Mouse (Mus musculus) hindbrain, embryonic 15.5 days (tissue): ENCODE measurements around the gene Tbc1d13. TPM values are rescaled to one million over a fixed set of nuclear protein-coding genes. Genes with fewer than 3 reads are reported as not detected.
A peak's percentile ranks its signal among the peaks of the same experiment; 100 is the strongest.
"Not testable (repeated sequence)": the region's sequence is repeated elsewhere in the genome, so short reads cannot be mapped to it uniquely, and the experiment has no call there.

Experiments used
- ATAC-seq: fragments of 200-750 bp; cut with Nextera tagmentation; 2 replicates; pipeline ENCODE4 v1.8.0; 2017; ENCODE audit warnings: low read depth, moderate number of reproducible peaks, moderate TSS enrichment; ENCODE audit not compliant: low FRiP score
- H3K27ac ChIP-seq: fragments of 300-500 bp; sonication (generic); replicated peaks from 2 replicates; pipeline ENCODE4 v1.5.1; 2015; ENCODE audit warnings: mild to moderate bottlenecking, inconsistent platforms
- H3K27me3 ChIP-seq: fragments of 300-500 bp; sonication (generic); 2 replicates; pipeline ENCODE4 v1.6.1; 2015; ENCODE audit warnings: control low read depth, inconsistent platforms
- H3K36me3 ChIP-seq: fragments of 300-500 bp; sonication (generic); 2 replicates; pipeline ENCODE4 v1.6.1; 2015; ENCODE audit warnings: control low read depth, inconsistent platforms
- H3K4me1 ChIP-seq: fragments of 300-500 bp; sonication (generic); replicated peaks from 2 replicates; pipeline ENCODE4 v1.6.1; 2015; ENCODE audit warnings: control low read depth, inconsistent platforms
- H3K4me2 ChIP-seq: fragments of 300-500 bp; sonication (generic); 2 replicates; pipeline ENCODE4 v1.6.1; 2015; ENCODE audit warnings: moderate library complexity, mild to moderate bottlenecking, inconsistent platforms
- H3K4me3 ChIP-seq: fragments of 300-500 bp; sonication (generic); 2 replicates; pipeline ENCODE4 v1.5.1; 2015; ENCODE audit warnings: mild to moderate bottlenecking, inconsistent platforms
- H3K9ac ChIP-seq: fragments of 300-500 bp; sonication (generic); 2 replicates; pipeline ENCODE4 v1.6.1; 2015; ENCODE audit warnings: inconsistent platforms
- H3K9me3 ChIP-seq: fragments of 300-500 bp; sonication (generic); 2 replicates; pipeline ENCODE4 v1.6.1; 2016; ENCODE audit warnings: control low read depth, inconsistent platforms
- WGBS: fragments of 180-500 bp; shearing (Covaris S2); methylation state at CpG from one replicate; pipeline ENCODE4 v1.1.7; 2015; 5-methylcytosine and 5-hydroxymethylcytosine counted together
- polyA plus RNA-seq: library from polyadenylated mRNA; unstranded; fragments of >200 nt; fragmentation: Nextera tagmentation; extraction: Ambion mirVana; gene quantifications from 2 replicates; pipeline ENCODE4 v1.2.1, GENCODE M21; 2015

Tbc1d13 gene
- polyA plus RNA-seq, 1 experiment from 2014 or later = 12.4 TPM

GRCm38 (mm10) chr2:30132801-30133612 is 539 bp upstream of the Tbc1d13 start:
- Histone ChIP-seq H3K4me1 (peaks cover 26% of the 10 kb centered on the region), H3K4me2 (peak overlapping the region; percentile 90), H3K4me3 (peak overlapping the region; percentile 71), H3K9me3 (no peaks in the 10 kb centered on the region), H3K36me3 (peaks cover 3% of the 10 kb centered on the region), H3K9ac (peak overlapping the region; percentile 70), H3K27me3 (no peaks in the 10 kb centered on the region), H3K27ac (peak overlapping the region; percentile 86)
- 29% methylated on average over 16 of the region's 16 CpGs for WGBS
- ATAC-seq = peak; percentile 51; the same call in 1 of the 2 replicates

DNA sequence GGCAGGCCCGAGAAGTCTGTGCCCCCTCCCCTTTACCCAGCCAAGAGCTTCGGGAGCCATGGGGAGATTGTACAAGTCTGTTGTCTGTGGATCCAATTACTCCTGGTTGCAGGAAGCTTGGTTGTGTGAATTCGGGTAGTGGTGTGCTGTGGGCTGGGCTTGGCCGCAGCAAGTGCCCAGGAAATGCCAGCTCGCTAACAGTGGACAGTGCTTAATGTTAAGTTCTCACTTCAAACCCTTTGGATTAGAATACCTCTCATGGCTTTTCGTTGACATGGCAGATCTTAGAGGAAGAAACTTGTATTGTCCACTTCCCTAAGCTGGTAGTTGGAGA is 799 bp downstream of the Tbc1d13 start:
- peaks cover 26% of the 10 kb centered on the region for H3K4me1 ChIP-seq
- peak overlapping the region; percentile 90 for H3K4me2 ChIP-seq
- peak overlapping the region; percentile 70 for H3K9ac ChIP-seq
- no peaks in the 10 kb centered on the region for H3K9me3 ChIP-seq
- H3K4me3 ChIP-seq = peak overlapping the region; percentile 71
- peaks cover 10% of the 10 kb centered on the region for H3K36me3 ChIP-seq
- ATAC-seq = no peak
- 21% methylated on average over 6 of the region's 6 CpGs for WGBS
- H3K27ac ChIP-seq = peak overlapping the region; percentile 86
- no peaks in the 10 kb centered on the region for H3K27me3 ChIP-seq

DNA sequence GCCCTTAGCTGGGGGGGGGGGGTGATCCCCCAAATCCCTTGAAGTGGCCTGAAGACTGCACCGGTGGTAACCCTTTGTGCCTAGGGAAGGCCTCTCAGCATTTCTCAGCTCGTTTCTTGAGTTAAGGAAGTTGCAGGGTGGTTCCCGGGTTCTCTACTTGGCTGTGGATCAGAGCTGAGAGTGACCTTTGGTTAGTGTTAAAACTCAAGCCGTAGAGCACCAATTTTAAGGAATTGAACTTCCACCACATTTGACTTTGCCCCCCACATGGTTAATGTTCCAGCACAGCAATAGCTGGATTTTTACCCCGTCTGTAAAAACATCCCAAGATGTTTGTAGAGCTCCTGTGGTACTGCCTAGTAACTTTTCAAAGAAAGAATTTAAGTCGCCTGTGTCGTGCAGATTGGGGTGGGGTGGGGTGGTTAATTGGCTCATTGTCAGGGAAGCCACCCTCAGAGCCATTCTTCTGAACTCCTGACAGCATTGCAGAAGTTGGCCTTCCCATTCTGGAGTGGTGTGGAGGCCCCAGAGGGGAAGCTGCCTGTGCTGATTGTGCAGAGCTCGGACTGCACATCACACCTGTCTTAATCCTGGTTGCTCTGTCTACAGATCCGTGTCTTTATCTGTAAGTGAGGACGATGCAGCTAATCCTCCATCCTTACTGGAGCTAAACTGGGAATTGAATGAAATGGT is 1.5 kb downstream of the Tbc1d13 start:
- peak overlapping the region; percentile 71 for H3K4me3 ChIP-seq
- peaks cover 26% of the 10 kb centered on the region for H3K4me1 ChIP-seq
- peak overlapping the region; percentile 37; the same call in 1 of the 2 replicates for H3K27ac ChIP-seq
- peak overlapping the region; percentile 70; the same call in 1 of the 2 replicates for H3K9ac ChIP-seq
- H3K4me2 ChIP-seq = peak overlapping the region; percentile 90
- no peaks in the 10 kb centered on the region for H3K9me3 ChIP-seq
- ATAC-seq = no peak
- peaks cover 11% of the 10 kb centered on the region for H3K36me3 ChIP-seq
- no peaks in the 10 kb centered on the region for H3K27me3 ChIP-seq
- 45% methylated on average over 10 of the region's 10 CpGs for WGBS

- H3K9me3 ChIP-seq = no peaks in the 10 kb centered on the region
- H3K4me3 ChIP-seq = no peak overlapping the region
- H3K27me3 ChIP-seq = no peaks in the 10 kb centered on the region
- ATAC-seq = no peak
- no peak overlapping the region for H3K9ac ChIP-seq
- peaks cover 26% of the 10 kb centered on the region for H3K4me1 ChIP-seq
- peaks cover 24% of the 10 kb centered on the region for H3K36me3 ChIP-seq
- no peak overlapping the region for H3K4me2 ChIP-seq
- 89% methylated on average over 10 of the region's 10 CpGs for WGBS
- no peak overlapping the region for H3K27ac ChIP-seq
These were observed 2.9 kb downstream of the Tbc1d13 start for GRCm38 (mm10) chr2:30136458-30136857.

GRCm38 (mm10) chr2:30140021-30140420 is 6.5 kb downstream of the Tbc1d13 start:
- peaks cover 52% of the 10 kb centered on the region for H3K36me3 ChIP-seq
- not testable (repeated sequence) for H3K4me2 ChIP-seq

GRCm38 (mm10) chr2:30144436-30144835 is 10.9 kb downstream of the Tbc1d13 start:
- no peak overlapping the region for H3K27ac ChIP-seq
- WGBS = 98% methylated on average over 4 of the region's 4 CpGs
- no peaks in the 10 kb centered on the region for H3K9me3 ChIP-seq
- no peak for ATAC-seq
- no peak overlapping the region for H3K9ac ChIP-seq
- no peak overlapping the region for H3K4me3 ChIP-seq
- H3K4me1 ChIP-seq = no peaks in the 10 kb centered on the region
- H3K36me3 ChIP-seq = peaks cover 76% of the 10 kb centered on the region
- H3K27me3 ChIP-seq = no peaks in the 10 kb centered on the region
- no peak overlapping the region for H3K4me2 ChIP-seq

More at GRCm38 (mm10) chr2:30140021-30140420, 6.5 kb downstream of the Tbc1d13 start:
- not testable (repeated sequence) for H3K27ac ChIP-seq, H3K4me3 ChIP-seq, H3K4me1 ChIP-seq, ATAC-seq, H3K9me3 ChIP-seq, H3K27me3 ChIP-seq, H3K9ac ChIP-seq
- 84% methylated on average over 4 of the region's 4 CpGs for WGBS

DNA sequence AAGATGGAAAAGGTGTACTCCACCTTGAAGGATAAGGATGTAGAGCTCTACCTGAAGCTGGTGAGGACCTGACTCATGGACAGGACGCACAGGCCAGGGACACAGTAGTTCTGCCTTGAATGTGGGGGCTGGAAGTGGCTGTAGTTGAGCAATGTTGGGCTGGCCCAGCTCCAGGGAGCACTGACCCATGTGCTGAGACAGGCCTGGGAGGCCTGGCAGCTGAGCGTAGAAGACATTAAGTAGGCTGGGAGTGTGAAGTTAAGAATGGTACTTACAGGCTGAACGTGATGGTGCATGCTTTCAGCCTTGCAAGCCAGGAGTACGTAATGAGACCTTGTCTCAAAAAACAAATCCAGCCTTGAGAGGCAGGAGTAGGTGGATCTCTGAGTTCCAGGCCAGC is 13.9 kb downstream of the Tbc1d13 start:
- Histone ChIP-seq H3K4me1 (no peaks in the 10 kb centered on the region), H3K27me3 (no peaks in the 10 kb centered on the region), H3K9ac (no peak overlapping the region), H3K4me2 (no peak overlapping the region), H3K27ac (no peak overlapping the region), H3K36me3 (peaks cover 73% of the 10 kb centered on the region), H3K9me3 (no peaks in the 10 kb centered on the region), H3K4me3 (no peak overlapping the region)
- 89% methylated on average over 4 of the region's 4 CpGs for WGBS
- no peak for ATAC-seq

DNA sequence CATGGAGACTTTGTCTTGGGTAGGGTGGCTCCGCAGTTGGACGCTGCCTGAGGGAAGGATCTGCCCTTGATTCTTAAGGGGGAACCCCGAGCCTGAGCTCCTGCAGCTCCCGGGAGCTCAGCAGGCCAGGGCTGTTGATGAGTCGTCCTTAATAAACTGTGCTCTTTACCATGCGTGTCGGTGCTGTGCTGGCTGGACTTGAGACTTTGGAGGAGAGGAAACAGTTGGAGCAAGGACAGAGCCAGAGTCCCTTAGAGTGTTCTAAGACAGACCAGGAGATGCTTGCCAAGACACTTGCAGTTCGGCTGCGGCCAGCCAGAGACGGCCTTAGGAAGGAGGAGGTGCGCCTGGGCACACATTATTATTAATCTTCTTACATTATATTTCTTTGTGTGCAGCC is 18.3 kb downstream of the Tbc1d13 start:
- Histone ChIP-seq H3K9me3 (no peaks in the 10 kb centered on the region), H3K4me3 (no peak overlapping the region), H3K27me3 (no peaks in the 10 kb centered on the region), H3K4me2 (no peak overlapping the region), H3K27ac (no peak overlapping the region), H3K36me3 (peaks cover 41% of the 10 kb centered on the region), H3K4me1 (no peaks in the 10 kb centered on the region), H3K9ac (no peak overlapping the region)
- WGBS = 90% methylated on average over 11 of the region's 11 CpGs
- no peak for ATAC-seq

DNA sequence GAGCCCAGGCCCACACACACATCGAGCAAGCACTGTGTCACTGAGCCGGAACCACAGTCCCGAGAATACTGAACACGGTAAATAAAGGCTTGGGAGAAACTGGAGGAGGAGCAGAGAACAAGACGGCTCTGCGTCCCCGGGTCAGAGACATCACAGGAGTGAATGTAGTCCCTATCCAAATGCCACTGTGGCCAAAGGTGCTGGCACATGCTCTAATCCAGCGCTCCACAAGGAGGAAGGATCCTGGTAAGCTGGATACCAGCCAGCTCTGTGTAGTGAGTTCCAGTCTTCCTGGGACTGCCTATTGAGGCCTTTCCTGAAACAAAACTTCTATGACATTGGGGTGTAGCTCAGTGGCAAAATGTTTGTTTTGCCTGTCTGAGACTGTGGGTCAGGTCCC is 19.1 kb downstream of the Tbc1d13 start:
- no peak overlapping the region for H3K27ac ChIP-seq
- no peak for ATAC-seq
- no peak overlapping the region for H3K4me3 ChIP-seq
- H3K4me2 ChIP-seq = no peak overlapping the region
- no peaks in the 10 kb centered on the region for H3K4me1 ChIP-seq
- WGBS = 77% methylated on average over 8 of the region's 8 CpGs
- no peaks in the 10 kb centered on the region for H3K27me3 ChIP-seq
- H3K9ac ChIP-seq = no peak overlapping the region
- peaks cover 33% of the 10 kb centered on the region for H3K36me3 ChIP-seq
- H3K9me3 ChIP-seq = no peaks in the 10 kb centered on the region

DNA sequence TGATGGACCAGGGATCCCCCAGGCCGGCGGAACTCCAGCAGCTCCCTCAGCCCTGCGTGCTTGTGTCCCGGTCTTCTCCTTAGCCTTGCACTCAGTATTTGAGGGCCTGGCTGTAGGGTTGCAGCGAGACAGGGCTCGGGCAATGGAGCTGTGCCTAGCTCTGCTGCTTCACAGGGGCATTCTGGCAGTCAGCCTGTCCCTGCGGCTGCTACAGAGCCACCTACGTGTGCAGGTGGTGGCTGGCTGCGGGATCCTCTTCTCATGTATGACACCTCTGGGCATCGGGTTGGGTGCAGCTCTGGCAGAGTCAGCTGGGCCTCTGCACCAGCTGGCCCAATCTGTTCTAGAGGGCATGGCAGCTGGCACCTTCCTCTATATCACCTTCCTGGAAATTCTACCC is 26.3 kb downstream of the Tbc1d13 start:
- not testable (repeated sequence) for H3K4me3 ChIP-seq, ATAC-seq, H3K36me3 ChIP-seq, H3K27me3 ChIP-seq, H3K4me2 ChIP-seq, H3K4me1 ChIP-seq, H3K9me3 ChIP-seq, H3K27ac ChIP-seq, H3K9ac ChIP-seq
- 82% methylated on average over 8 of the region's 10 CpGs for WGBS

- no peaks in the 10 kb centered on the region for H3K36me3 ChIP-seq
- peaks cover 3% of the 10 kb centered on the region; the same call in 1 of the 2 replicates for H3K9me3 ChIP-seq
- no peaks in the 10 kb centered on the region for H3K4me1 ChIP-seq
- no peak overlapping the region for H3K4me2 ChIP-seq
- H3K27me3 ChIP-seq = no peaks in the 10 kb centered on the region
- no peak overlapping the region for H3K9ac ChIP-seq
- no peak overlapping the region for H3K27ac ChIP-seq
- no peak overlapping the region for H3K4me3 ChIP-seq
- no peak for ATAC-seq
These were observed 28.3 kb downstream of the Tbc1d13 start for GRCm38 (mm10) chr2:30161809-30162208.

- ATAC-seq = no peak
- Histone ChIP-seq H3K4me1 (no peaks in the 10 kb centered on the region), H3K9me3 (peaks cover 3% of the 10 kb centered on the region; the same call in 1 of the 2 replicates), H3K4me2 (no peak overlapping the region), H3K9ac (no peak overlapping the region), H3K4me3 (no peak overlapping the region), H3K27me3 (no peaks in the 10 kb centered on the region), H3K36me3 (no peaks in the 10 kb centered on the region), H3K27ac (no peak overlapping the region)
- 59% methylated on average over 9 of the region's 9 CpGs for WGBS
These were observed 30.9 kb downstream of the Tbc1d13 start for GRCm38 (mm10) chr2:30164340-30164932.
